29 mouse cellular contexts compared by ENCODE assay signal in the genomic region with DNA sequence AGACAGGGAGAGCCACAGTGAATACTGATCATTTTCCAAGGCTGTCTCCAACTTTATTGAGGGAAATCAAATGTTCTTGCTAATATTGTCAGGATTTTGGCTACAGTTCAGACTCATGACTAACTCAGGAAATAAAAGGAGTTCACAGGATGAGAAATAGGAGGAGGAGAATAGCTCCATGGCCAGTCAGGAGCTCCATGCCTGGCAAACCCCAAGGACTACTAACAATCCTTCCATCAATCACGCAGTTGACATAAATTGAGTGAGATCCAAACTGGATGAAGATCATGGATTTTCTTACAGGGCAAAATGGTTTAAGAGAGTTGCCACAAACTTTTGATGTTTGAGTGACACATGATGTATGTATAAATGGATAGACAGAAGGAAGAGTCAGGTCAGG.
DNase-seq lines count a peak whose midpoint lies in the region; ATAC-seq and TF ChIP-seq lines count a peak whose summit lies in the region.
"Had no signal": no experiment of that assay in that cellular context is flagged by ENCODE, and none has a peak within 500 bp of the region (broad histone marks: within the 10 kb centered on the region; RNA-seq: fewer than 3 reads in every experiment).

No protein-coding gene starts in this region.

- no peaks in the 10 kb centered on the region for H3K9me3 ChIP-seq in lung, postnatal 0 days (ENCODE audit: low read length)
- H3K9me3 ChIP-seq: embryonic facial prominence, embryonic 10.5 days; embryonic facial prominence, embryonic 13.5 days; forebrain, embryonic 12.5 days; forebrain, embryonic 15.5 days; G1E; heart, embryonic 10.5 days; hindbrain, embryonic 12.5 days; hindbrain, embryonic 15.5 days; intestine, embryonic 15.5 days had no signal

- intact Hi-C loops in left cerebral cortex, postnatal 10 days (cut with DNase I): no loop called here

- 86% methylated on average over 1 of the region's 1 CpGs for WGBS in lung, postnatal 0 days

- no peak overlapping the region for H3K9ac ChIP-seq in lung, postnatal 0 days (replicated peaks; ENCODE audit: low read depth)
- H3K9ac ChIP-seq: embryonic facial prominence, embryonic 13.5 days; forebrain, embryonic 12.5 days; forebrain, embryonic 15.5 days; hindbrain, embryonic 12.5 days; hindbrain, embryonic 15.5 days; intestine, embryonic 15.5 days had no signal

- no peaks in the 10 kb centered on the region for H3K36me3 ChIP-seq in lung, postnatal 0 days (ENCODE audit: insufficient read depth, low read length)
- H3K36me3 ChIP-seq: embryonic facial prominence, embryonic 10.5 days; embryonic facial prominence, embryonic 13.5 days; forebrain, embryonic 12.5 days; forebrain, embryonic 15.5 days; G1E; heart, embryonic 10.5 days; hindbrain, embryonic 12.5 days; hindbrain, embryonic 15.5 days; intestine, embryonic 15.5 days had no signal

- DNase-seq in adrenal gland, postnatal 10 days: peak; percentile 17
- DNase-seq in adrenal gland, postnatal 25 days: no peak
- peak; percentile 19 for DNase-seq in lung, postnatal 0 days (ENCODE audit: low spot score)
- no peak for DNase-seq in lung, adult 18-20 months
- peak; percentile 27 for DNase-seq in Muller cell, postnatal 12 days (ENCODE audit: inconsistent ontology term)
- no peak for DNase-seq in layer of hippocampus, postnatal 10 days (ENCODE audit: low spot score in 2 of 2)
- no peak for DNase-seq in left cerebral cortex, postnatal 10 days (ENCODE audit: extremely low spot score in 1 of 2, low spot score in 2 of 2)
- DNase-seq: B cell, adult 2 months; cerebellum, adult 11-12 months; cerebellum, adult 8-10 months; cerebellum, postnatal 10 days; cerebellum, postnatal 36 days; embryo, embryonic 11 days; gastrocnemius, postnatal 25 days; heart, adult 2 months; kidney, adult 11 months; kidney, adult 8-10 months had no signal

- H3K4me1 ChIP-seq in lung, postnatal 0 days (ENCODE audit: insufficient read depth, low read depth, low read length): no peaks in the 10 kb centered on the region
- H3K4me1 ChIP-seq: embryonic facial prominence, embryonic 10.5 days; embryonic facial prominence, embryonic 13.5 days; heart, embryonic 10.5 days; intestine, embryonic 15.5 days had no signal

- no peak overlapping the region for H3K4me3 ChIP-seq in lung, postnatal 0 days (ENCODE audit: low read depth, low read length)
- H3K4me3 ChIP-seq: embryonic facial prominence, embryonic 10.5 days; embryonic facial prominence, embryonic 13.5 days; erythroblast, embryonic 14.5 days; forebrain, embryonic 12.5 days; forebrain, embryonic 15.5 days; heart, adult 2 months; heart, embryonic 10.5 days; hindbrain, embryonic 12.5 days; hindbrain, embryonic 15.5 days; intestine, embryonic 15.5 days had no signal

- no peak for ATAC-seq in lung, postnatal 0 days
- ATAC-seq: activated CD4-positive, CD25-positive, alpha-beta regulatory T cell, adult 4 months; forebrain, embryonic 15.5 days; intestine, embryonic 15.5 days had no signal

- no peak overlapping the region for H3K27ac ChIP-seq in lung, postnatal 0 days (ENCODE audit: low read length)
- H3K27ac ChIP-seq: embryonic facial prominence, embryonic 10.5 days; embryonic facial prominence, embryonic 13.5 days; forebrain, embryonic 12.5 days; forebrain, embryonic 15.5 days; heart, adult 2 months; heart, embryonic 10.5 days; hindbrain, embryonic 12.5 days; intestine, embryonic 15.5 days had no signal

- TF ChIP-seq EP300 in lung, postnatal 0 days (IDR thresholded peaks at IDR 0.05): no peak

- H3K4me2 ChIP-seq in lung, postnatal 0 days (replicated peaks; ENCODE audit: low read depth, low read length): no peak overlapping the region
- H3K4me2 ChIP-seq: embryonic facial prominence, embryonic 13.5 days; forebrain, embryonic 12.5 days; forebrain, embryonic 15.5 days; hindbrain, embryonic 12.5 days; hindbrain, embryonic 15.5 days; intestine, embryonic 15.5 days had no signal

- H3K27me3 ChIP-seq in lung, postnatal 0 days (replicated peaks; ENCODE audit: insufficient read depth, low read length): no peaks in the 10 kb centered on the region
- H3K27me3 ChIP-seq: CH12.LX; embryonic facial prominence, embryonic 13.5 days; forebrain, embryonic 12.5 days; forebrain, embryonic 15.5 days; hindbrain, embryonic 12.5 days; hindbrain, embryonic 15.5 days; intestine, embryonic 15.5 days had no signal

- TF ChIP-seq CTCF in lung, postnatal 0 days (IDR thresholded peaks at IDR 0.05): no peak

Comparison
In these comparisons a context has a peak if more than half of its experiments do, and no peak if none do; other contexts are left out.
1. DNase-seq: peak in adrenal gland, postnatal 10 days (single experiment), lung, postnatal 0 days (single experiment) and Muller cell, postnatal 12 days (single experiment); none in adrenal gland, postnatal 25 days (single experiment), lung, adult 18-20 months (0 of 2), layer of hippocampus, postnatal 10 days (0 of 2) and left cerebral cortex, postnatal 10 days (0 of 2).